In the genomic region with DNA sequence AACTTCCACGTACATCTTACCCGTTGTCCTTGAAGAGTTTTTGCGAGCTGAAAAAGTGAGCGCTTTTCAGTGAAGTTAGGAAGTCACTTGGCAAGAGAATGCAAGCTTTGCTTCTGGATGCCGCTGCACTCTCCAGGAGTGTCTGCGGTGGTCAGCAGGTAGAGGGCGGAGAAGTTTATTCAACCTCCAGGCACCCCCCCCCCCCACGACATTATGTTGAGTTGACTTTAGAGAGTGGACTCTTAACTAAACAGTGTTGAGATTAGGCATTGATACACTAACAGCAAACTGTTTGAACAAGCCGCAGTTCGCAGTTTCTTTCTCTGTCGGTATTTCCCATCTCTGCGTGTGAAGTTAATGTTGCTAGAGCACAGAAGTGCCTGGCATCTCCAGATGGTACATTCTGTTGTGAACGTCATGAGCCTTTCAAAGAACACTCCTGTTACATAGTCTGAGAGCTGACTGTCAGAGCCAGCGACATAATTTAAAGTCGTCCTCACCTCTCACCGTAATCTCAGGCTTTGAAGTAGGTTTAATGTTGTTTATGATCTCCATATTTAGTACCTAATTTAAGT, we compare ENCODE assay signal across 7 mouse cellular contexts. TPM values are rescaled to one million over a fixed set of nuclear protein-coding genes. Genes with fewer than 3 reads are reported as not detected.
DNase-seq lines count a peak whose midpoint lies in the region; ATAC-seq and TF ChIP-seq lines count a peak whose summit lies in the region.

No protein-coding gene starts in this region.

- no peak overlapping the region for H3K27ac ChIP-seq in brown adipose tissue, adult 24 weeks (replicated peaks; ENCODE audit: low read depth, low read length)
- no peak overlapping the region for H3K27ac ChIP-seq in hindbrain, embryonic 15.5 days (replicated peaks)
- H3K27ac ChIP-seq in liver, adult 2 months (replicated peaks; ENCODE audit: insufficient read depth, low read depth, low read length): peak overlapping the region; percentile 63
- no peak overlapping the region for H3K27ac ChIP-seq in olfactory bulb, adult 2 months (ENCODE audit: insufficient read depth, low read depth, low read length)

- ATAC-seq in hindbrain, embryonic 15.5 days (ENCODE audit: low FRiP score, low read depth): no peak

- no peak for TF ChIP-seq CTCF in liver, adult 2 months (IDR thresholded peaks at IDR 0.05; ENCODE audit: low read depth, low read length)
- TF ChIP-seq CTCF in olfactory bulb, adult 2 months (IDR thresholded peaks at IDR 0.05; ENCODE audit: insufficient read depth, low read depth, low read length): no peak

- H3K9ac ChIP-seq in hindbrain, embryonic 15.5 days: peak overlapping the region; percentile 90
- peak overlapping the region; percentile 88 for H3K9ac ChIP-seq in liver, adult 2 months (ENCODE audit: low read depth, low read length)

- TF ChIP-seq POLR2A in liver, adult 2 months (IDR thresholded peaks at IDR 0.05; ENCODE audit: extremely low read depth, insufficient read depth, low read length): no peak
- TF ChIP-seq POLR2A in olfactory bulb, adult 2 months (IDR thresholded peaks at IDR 0.05; ENCODE audit: insufficient read depth, low read depth, low read length): no peak

- DNase-seq in retina, embryonic 14.5 days (ENCODE audit: low spot score): peak; percentile 5
- no peak for DNase-seq in retina, postnatal 1 day
- peak; percentile 53 for DNase-seq in liver, adult 2 months (ENCODE audit: extremely low read depth, low read depth, low spot score)
- no peak for DNase-seq in spleen, postnatal 14 days (ENCODE audit: low spot score in 2 of 2)

- peaks cover 20% of the 10 kb centered on the region for H3K4me1 ChIP-seq in brown adipose tissue, adult 24 weeks (ENCODE audit: control insufficient read depth, insufficient read depth, insufficient read length, low read length)
- H3K4me1 ChIP-seq in hindbrain, embryonic 15.5 days (replicated peaks): peaks cover 20% of the 10 kb centered on the region
- H3K4me1 ChIP-seq in liver, adult 2 months (ENCODE audit: control insufficient read depth, insufficient read depth, low read length): peaks cover 10% of the 10 kb centered on the region
- H3K4me1 ChIP-seq in olfactory bulb, adult 2 months (ENCODE audit: control insufficient read depth, insufficient read depth, low read length): peaks cover 26% of the 10 kb centered on the region

- peak overlapping the region; percentile 95 for H3K4me2 ChIP-seq in hindbrain, embryonic 15.5 days

- 0 out of 2 replicates have a peak, but pooled peaks cover 4% of the 10 kb centered on the region for H3K27me3 ChIP-seq in hindbrain, embryonic 15.5 days
- H3K27me3 ChIP-seq in liver, adult 2 months (ENCODE audit: control insufficient read depth, insufficient read depth, low read length): no peaks in the 10 kb centered on the region

- H3K79me2 ChIP-seq in liver, adult 2 months (ENCODE audit: control insufficient read depth, insufficient read depth, low read length): peaks cover 21% of the 10 kb centered on the region

- no peaks in the 10 kb centered on the region for H3K36me3 ChIP-seq in hindbrain, embryonic 15.5 days
- H3K36me3 ChIP-seq in liver, adult 2 months (ENCODE audit: control insufficient read depth, insufficient read depth, low read length): no peaks in the 10 kb centered on the region

- no peaks in the 10 kb centered on the region for H3K9me3 ChIP-seq in hindbrain, embryonic 15.5 days

- peak overlapping the region; percentile 78 for H3K4me3 ChIP-seq in brown adipose tissue, adult 24 weeks (ENCODE audit: insufficient read depth, low read depth, low read length)
- peak overlapping the region; percentile 73 for H3K4me3 ChIP-seq in hindbrain, embryonic 15.5 days
- H3K4me3 ChIP-seq in liver, adult 2 months (ENCODE audit: insufficient read depth, low read depth, low read length): peak overlapping the region; percentile 79
- peak overlapping the region; percentile 80 for H3K4me3 ChIP-seq in olfactory bulb, adult 2 months (ENCODE audit: insufficient read depth, low read depth, low read length)

- WGBS in hindbrain, embryonic 15.5 days: 19% methylated on average over 16 of the region's 16 CpGs
- WGBS in liver, adult 2 months: 7% methylated on average over 16 of the region's 16 CpGs
- 11% methylated on average over 16 of the region's 16 CpGs for WGBS in olfactory bulb, adult 2 months

RNA-seq across cellular contexts. Expression of gene Ubac2, which starts 0.9 kb away (rescaled TPM):
- polyA plus RNA-seq in brown adipose tissue, adult 24 weeks (2012; ENCODE audit: insufficient read depth, insufficient read length, missing spikeins): 19.1 and 21.3 TPM in 2 replicates
- polyA plus RNA-seq in hindbrain, embryonic 15.5 days (2015; fragmentation: Nextera tagmentation; extraction: Ambion mirVana): 51.1 and 52.7 TPM in 2 replicates
- 20.3 and 25.8 TPM in 2 replicates for total RNA-seq in liver, adult 2 months (2014; rRNA removed)
- 43.5 and 49.4 TPM in 2 replicates for polyA plus RNA-seq in liver, adult 2 months (2012; rRNA removed)
- not detected in 2 replicates for polyA plus RNA-seq in olfactory bulb, adult 2 months (2012; ENCODE audit: insufficient read depth, insufficient read length, low replicate concordance, missing spikeins)

RNA-seq across cellular contexts. Expression of gene Gpr18, which starts 36.2 kb away (rescaled TPM):
- polyA plus RNA-seq in brown adipose tissue, adult 24 weeks (2012; ENCODE audit: insufficient read depth, insufficient read length, missing spikeins): not detected in 2 replicates
- 0.19 and 0.28 TPM in 2 replicates for polyA plus RNA-seq in hindbrain, embryonic 15.5 days (2015; fragmentation: Nextera tagmentation; extraction: Ambion mirVana)
- total RNA-seq in liver, adult 2 months (2014; rRNA removed): 0.34 and 0.37 TPM in 2 replicates
- polyA plus RNA-seq in liver, adult 2 months (2012; rRNA removed): 0.26 and 0.93 TPM in 2 replicates
- not detected in 2 replicates for polyA plus RNA-seq in olfactory bulb, adult 2 months (2012; ENCODE audit: insufficient read depth, insufficient read length, low replicate concordance, missing spikeins)

Comparison
In these comparisons a context has a peak if more than half of its experiments do, and no peak if none do; other contexts are left out.
1. DNase-seq: peak in retina, embryonic 14.5 days (single experiment) and liver, adult 2 months (single experiment); none in retina, postnatal 1 day (single experiment) and spleen, postnatal 14 days (0 of 2).
2. Peak in every context shown above with its lines, with median percentiles within 50 percentile points of each other: H3K4me3 ChIP-seq.